ENCODE assay signal across 10 mouse cellular contexts in the genomic region with DNA sequence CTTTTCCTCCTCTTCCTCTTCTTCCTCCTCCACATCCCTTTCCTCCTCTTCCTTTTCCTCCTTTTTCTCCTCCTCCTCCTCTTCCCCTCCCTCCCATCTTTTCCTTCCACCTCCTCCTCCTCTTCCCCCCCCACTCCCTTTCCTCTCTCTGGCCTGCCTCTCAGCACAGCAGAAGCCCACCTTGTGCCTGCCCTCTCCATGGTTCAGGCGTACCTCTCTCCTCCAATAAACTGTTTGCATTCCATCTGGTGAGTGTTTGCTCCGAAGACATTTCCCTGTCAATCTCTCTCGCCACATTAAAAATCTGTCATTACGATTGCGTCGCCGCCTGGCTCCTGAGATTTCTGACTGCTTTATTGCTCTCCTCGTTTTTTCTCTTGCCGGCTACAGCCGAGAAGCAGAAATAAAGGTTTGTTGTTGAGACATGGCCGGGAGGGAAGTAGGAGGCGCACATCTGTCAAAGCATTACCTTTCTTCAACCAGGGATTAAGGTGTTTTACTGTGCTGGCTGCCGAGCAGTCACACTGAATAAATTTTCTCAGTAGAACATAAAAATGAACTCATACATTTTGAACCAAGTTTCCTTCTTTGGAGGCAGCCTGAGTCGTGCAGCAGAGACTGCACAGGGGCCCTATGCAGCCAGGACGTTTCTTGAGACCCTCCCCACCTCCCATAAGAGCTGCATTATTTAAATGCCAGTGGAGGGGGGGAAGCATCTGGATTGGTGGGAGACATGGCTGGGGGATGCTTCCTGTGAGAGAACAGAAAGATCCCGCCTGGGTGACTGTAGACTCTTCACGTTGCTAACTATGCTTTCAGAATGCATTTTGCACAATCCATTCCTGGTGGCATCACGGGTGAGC.
DNase-seq lines count a peak whose midpoint lies in the region; ATAC-seq lines count a peak whose summit lies in the region.
"Had no signal": no experiment of that assay in that cellular context is flagged by ENCODE, and none has a peak within 500 bp of the region (broad histone marks: within the 10 kb centered on the region; RNA-seq: fewer than 3 reads in every experiment).

No protein-coding gene starts in this region.

- no peaks in the 10 kb centered on the region; the same call in 1 of the 2 replicates for H3K9me3 ChIP-seq in forebrain, embryonic 10.5 days
- H3K9me3 ChIP-seq in forebrain, embryonic 11.5 days (ENCODE audit: control insufficient read depth, low read length): no peaks in the 10 kb centered on the region
- H3K9me3 ChIP-seq in hindbrain, embryonic 14.5 days (ENCODE audit: control insufficient read depth, low read length): no peaks in the 10 kb centered on the region
- H3K9me3 ChIP-seq in limb, embryonic 15.5 days: no peaks in the 10 kb centered on the region

- H3K9ac ChIP-seq in forebrain, embryonic 11.5 days (ENCODE audit: low read length): no peak overlapping the region
- H3K9ac ChIP-seq in hindbrain, embryonic 14.5 days: peak overlapping the region; percentile 28; the same call in 1 of the 2 replicates
- H3K9ac ChIP-seq in limb, embryonic 15.5 days: no peak overlapping the region

- H3K4me2 ChIP-seq in forebrain, embryonic 11.5 days (ENCODE audit: low read depth, low read length, severe bottlenecking): no peak overlapping the region
- peak overlapping the region; percentile 38 for H3K4me2 ChIP-seq in hindbrain, embryonic 14.5 days (replicated peaks)
- H3K4me2 ChIP-seq in limb, embryonic 15.5 days: peak overlapping the region; percentile 31

- 75% methylated on average over 18 of the region's 18 CpGs for WGBS in forebrain, embryonic 10.5 days
- WGBS in forebrain, embryonic 11.5 days: 71% methylated on average over 18 of the region's 18 CpGs
- WGBS in hindbrain, embryonic 14.5 days: 50% methylated on average over 18 of the region's 18 CpGs
- 15% methylated on average over 18 of the region's 18 CpGs for whole genome bisulfite sequencing in limb, embryonic 15.5 days

- no peak for ATAC-seq in forebrain, embryonic 11.5 days (replicated peaks; ENCODE audit: low FRiP score)
- no peak for ATAC-seq in hindbrain, embryonic 14.5 days (ENCODE audit: low FRiP score)
- ATAC-seq in limb, embryonic 15.5 days (ENCODE audit: insufficient number of reproducible peaks, low FRiP score, low TSS enrichment, low read depth): no peak
- ATAC-seq in granulocyte monocyte progenitor cell, adult 5-6 weeks (replicated peaks; ENCODE audit: poor library complexity, severe bottlenecking): no peak

- H3K4me1 ChIP-seq in forebrain, embryonic 10.5 days: peaks cover 11% of the 10 kb centered on the region
- H3K4me1 ChIP-seq in forebrain, embryonic 11.5 days (replicated peaks; ENCODE audit: control insufficient read depth, insufficient read depth, low read length): 0 out of 2 replicates have a peak, but pooled peaks cover 4% of the 10 kb centered on the region
- H3K4me1 ChIP-seq in hindbrain, embryonic 14.5 days (replicated peaks; ENCODE audit: control insufficient read depth, insufficient read depth, low read length): peaks cover 7% of the 10 kb centered on the region; the same call in 1 of the 2 replicates
- H3K4me1 ChIP-seq in limb, embryonic 15.5 days: peaks cover 7% of the 10 kb centered on the region; the same call in 1 of the 2 replicates

- H3K27ac ChIP-seq in forebrain, embryonic 10.5 days: 0 out of 2 replicates have a peak overlapping the region, but pooled peaks have one; percentile 20
- H3K27ac ChIP-seq in forebrain, embryonic 11.5 days (ENCODE audit: low read depth, low read length): no peak overlapping the region
- peak overlapping the region; percentile 61 for H3K27ac ChIP-seq in hindbrain, embryonic 14.5 days
- H3K27ac ChIP-seq in limb, embryonic 15.5 days: no peak overlapping the region

- no peak overlapping the region for H3K4me3 ChIP-seq in forebrain, embryonic 10.5 days
- no peak overlapping the region for H3K4me3 ChIP-seq in forebrain, embryonic 11.5 days (ENCODE audit: low read depth, low read length)
- H3K4me3 ChIP-seq in hindbrain, embryonic 14.5 days (replicated peaks; ENCODE audit: low read length): no peak overlapping the region
- peak overlapping the region; percentile 8; the same call in 1 of the 2 replicates for H3K4me3 ChIP-seq in limb, embryonic 15.5 days

- H3K27me3 ChIP-seq in forebrain, embryonic 10.5 days (ENCODE audit: poor library complexity, severe bottlenecking): no peaks in the 10 kb centered on the region
- no peaks in the 10 kb centered on the region for H3K27me3 ChIP-seq in forebrain, embryonic 11.5 days (ENCODE audit: control insufficient read depth, insufficient read depth, low read length)
- no peaks in the 10 kb centered on the region for H3K27me3 ChIP-seq in hindbrain, embryonic 14.5 days (ENCODE audit: control insufficient read depth, insufficient read depth, low read length)
- H3K27me3 ChIP-seq in limb, embryonic 15.5 days: no peaks in the 10 kb centered on the region

- DNase-seq in forebrain, embryonic 10.5 days (ENCODE audit: extremely low spot score, low spot score): no peak
- no peak for DNase-seq in forebrain, embryonic 11.5 days (ENCODE audit: low spot score)
- peak; percentile 58 for DNase-seq in brain, adult 2 months (ENCODE audit: low read depth, low spot score)
- DNase-seq in hindbrain, embryonic 14.5 days (ENCODE audit: low spot score): no peak
- DNase-seq in lung, postnatal 10 days: no peak
- no peak for DNase-seq in adrenal gland, postnatal 25 days
- DNase-seq: kidney, adult 18-20 months; thymus, postnatal 4 days had no signal

- no peaks in the 10 kb centered on the region for H3K36me3 ChIP-seq in forebrain, embryonic 10.5 days (replicated peaks)
- H3K36me3 ChIP-seq in forebrain, embryonic 11.5 days (ENCODE audit: control insufficient read depth, insufficient read depth, low read length): no peaks in the 10 kb centered on the region
- H3K36me3 ChIP-seq in hindbrain, embryonic 14.5 days (replicated peaks; ENCODE audit: control insufficient read depth, insufficient read depth): no peaks in the 10 kb centered on the region
- no peaks in the 10 kb centered on the region for H3K36me3 ChIP-seq in limb, embryonic 15.5 days

Comparison
In these comparisons a context has a peak if more than half of its experiments do, and no peak if none do; other contexts are left out.
1. H3K27ac ChIP-seq: peak in forebrain, embryonic 10.5 days (single experiment) and hindbrain, embryonic 14.5 days (single experiment); none in forebrain, embryonic 11.5 days (single experiment) and limb, embryonic 15.5 days (single experiment).